In the genomic region with DNA sequence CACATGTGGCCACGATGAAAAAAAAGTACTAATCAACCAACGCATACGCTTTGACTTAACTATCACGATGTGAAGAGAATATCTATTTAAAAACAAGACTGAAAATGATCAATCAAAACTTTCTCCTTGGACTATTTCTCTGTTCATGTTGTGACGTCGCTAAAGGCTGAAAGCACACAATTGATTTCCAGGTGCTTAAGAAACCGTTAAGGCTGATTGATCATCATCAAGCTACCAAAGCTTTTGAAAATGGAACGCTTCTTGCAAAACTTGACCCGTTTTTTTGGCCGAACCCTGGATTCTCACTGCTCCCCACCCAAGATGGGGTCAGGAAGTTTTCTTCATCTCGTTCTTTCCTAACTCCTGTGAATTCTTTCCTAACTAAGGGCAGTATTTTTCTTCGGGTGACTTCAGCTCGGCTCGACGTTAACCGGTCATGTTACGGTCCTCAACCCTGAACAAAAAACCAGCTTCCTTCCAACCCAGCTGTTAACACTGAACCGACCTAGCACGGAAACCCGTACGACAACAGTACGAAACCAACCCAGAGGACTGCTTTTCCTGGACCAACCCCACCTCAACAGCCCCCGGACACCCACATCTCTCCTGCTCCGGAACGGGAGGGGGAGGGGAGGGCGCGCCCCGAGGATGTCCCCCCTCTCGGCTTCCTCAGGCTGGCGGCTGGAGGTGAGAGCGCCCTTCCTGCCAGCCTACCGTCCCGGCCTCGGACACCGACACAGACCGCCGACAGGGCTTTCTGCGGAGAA, we compare ENCODE assay signal across 1 mouse cellular context.
A peak's percentile ranks its signal among the peaks of the same experiment; 100 is the strongest.
TF ChIP-seq lines count a peak whose summit lies in the region.

No protein-coding gene starts in this region.

TF ChIP-seq in CH12.LX, 34 proteins besides CTCF, POLR2A, EP300 and RAD21:
- TF ChIP-seq E2F4 (IDR thresholded peaks at IDR 0.05; ENCODE audit: insufficient replicate concordance, low read depth, low read length) (no peak), KAT2A (IDR thresholded peaks at IDR 0.05; ENCODE audit: insufficient replicate concordance, low read length) (0 out of 2 replicates have a peak, but pooled peaks have one; percentile 3), MEF2A (IDR thresholded peaks at IDR 0.05; ENCODE audit: borderline replicate concordance, low read depth, low read length) (no peak), SIN3A (IDR thresholded peaks at IDR 0.05; ENCODE audit: low read length) (peak; percentile 26; the same call in 1 of the 2 replicates), GABPA (IDR thresholded peaks at IDR 0.05; ENCODE audit: insufficient replicate concordance, low read depth, low read length) (no peak)
